Mouse (Mus musculus) embryonic facial prominence, embryonic 11.5 days (tissue): ENCODE data around the gene Nckap5. TPM values are rescaled to one million over a fixed set of nuclear protein-coding genes. Genes with fewer than 3 reads are reported as not detected.

Experiments used
- ATAC-seq: fragments of 200-750 bp; cut with Nextera tagmentation; replicated peaks from 2 replicates; pipeline ENCODE4 v1.8.0; 2017; ENCODE audit warnings: low read depth; ENCODE audit not compliant: insufficient number of reproducible peaks, low FRiP score, low TSS enrichment
- DNase-seq: peaks from one replicate; pipeline ENCODE4 v3.0.0-alpha.2; 2015; ENCODE audit warnings: low spot score
- H3K27ac ChIP-seq: fragments of 300-500 bp; sonication (generic); replicated peaks from 2 replicates; pipeline ENCODE4 v1.5.1; 2014; ENCODE audit warnings: mild to moderate bottlenecking, low read depth, low read length, control low read depth
- H3K27me3 ChIP-seq: fragments of 300-500 bp; sonication (generic); 2 replicates; pipeline ENCODE4 v1.6.1; 2014; ENCODE audit warnings: mild to moderate bottlenecking, low read length, moderate library complexity, mixed read lengths; ENCODE audit not compliant: control insufficient read depth, insufficient read depth
- H3K36me3 ChIP-seq: fragments of 300-500 bp; sonication (generic); replicated peaks from 2 replicates; pipeline ENCODE4 v1.6.1; 2014; ENCODE audit warnings: low read depth, mild to moderate bottlenecking, low read length, moderate library complexity, mixed read lengths; ENCODE audit not compliant: control insufficient read depth, insufficient read depth
- H3K4me1 ChIP-seq: fragments of 300-500 bp; sonication (generic); 2 replicates; pipeline ENCODE4 v1.6.1; 2014; ENCODE audit warnings: low read length, mixed read lengths; ENCODE audit not compliant: control insufficient read depth, insufficient read depth
- H3K4me2 ChIP-seq: fragments of 300-500 bp; sonication (generic); 2 replicates; pipeline ENCODE4 v1.6.1; 2014; ENCODE audit warnings: low read depth, mild to moderate bottlenecking, control low read depth, low read length, moderate library complexity
- H3K4me3 ChIP-seq: fragments of 300-500 bp; sonication (generic); 2 replicates; pipeline ENCODE4 v1.5.1; 2014; ENCODE audit warnings: low read depth, low read length, control low read depth
- H3K9ac ChIP-seq: fragments of 300-500 bp; sonication (generic); replicated peaks from 2 replicates; pipeline ENCODE4 v1.6.1; 2014; ENCODE audit warnings: mild to moderate bottlenecking, control low read depth, low read length
- H3K9me3 ChIP-seq: fragments of 300-500 bp; sonication (generic); replicated peaks from 2 replicates; pipeline ENCODE4 v1.6.1; 2016; ENCODE audit warnings: mild to moderate bottlenecking, low read length, inconsistent platforms, mixed read lengths; ENCODE audit not compliant: control insufficient read depth
- WGBS: fragments of 180-500 bp; shearing (Covaris S2); extraction: QIAGEN DNeasy Blood & Tissue Kit; methylation state at CpG from one replicate; pipeline ENCODE4 v1.1.7; 2014; 5-methylcytosine and 5-hydroxymethylcytosine counted together
- polyA plus RNA-seq: library from polyadenylated mRNA; unstranded; fragments of >200 nt; fragmentation: Nextera tagmentation; extraction: Ambion mirVana; gene quantifications from 2 replicates; pipeline ENCODE4 v1.2.1, GENCODE M21; 2014

The Nckap5 gene
- polyA plus RNA-seq, 1 experiment from 2014 or later: 5.7 TPM

DNA sequence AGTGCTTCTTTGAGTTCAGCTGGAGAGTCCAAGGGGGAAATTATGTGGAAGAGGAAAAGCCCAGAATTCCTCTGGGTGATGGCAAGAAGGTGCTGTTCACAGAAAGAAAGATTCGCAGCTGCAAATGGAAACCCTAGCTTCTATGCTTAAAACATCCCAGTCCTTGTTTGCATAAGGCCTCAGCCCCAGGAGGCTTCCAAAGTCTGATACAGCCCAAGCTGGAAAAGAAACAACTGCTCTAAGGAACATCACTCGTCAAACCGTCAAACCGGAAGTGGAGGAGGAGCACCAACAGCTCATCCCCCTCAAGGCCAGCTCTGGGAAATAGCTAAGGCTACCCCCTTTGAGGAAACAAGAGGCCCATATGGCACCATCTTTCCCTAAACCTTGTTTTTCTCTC is 286.1 kb downstream of the Nckap5 start:
- WGBS: 55% methylated on average over 4 of the region's 4 CpGs
- no peak overlapping the region for H3K27ac ChIP-seq
- no peak for DNase-seq

DNA sequence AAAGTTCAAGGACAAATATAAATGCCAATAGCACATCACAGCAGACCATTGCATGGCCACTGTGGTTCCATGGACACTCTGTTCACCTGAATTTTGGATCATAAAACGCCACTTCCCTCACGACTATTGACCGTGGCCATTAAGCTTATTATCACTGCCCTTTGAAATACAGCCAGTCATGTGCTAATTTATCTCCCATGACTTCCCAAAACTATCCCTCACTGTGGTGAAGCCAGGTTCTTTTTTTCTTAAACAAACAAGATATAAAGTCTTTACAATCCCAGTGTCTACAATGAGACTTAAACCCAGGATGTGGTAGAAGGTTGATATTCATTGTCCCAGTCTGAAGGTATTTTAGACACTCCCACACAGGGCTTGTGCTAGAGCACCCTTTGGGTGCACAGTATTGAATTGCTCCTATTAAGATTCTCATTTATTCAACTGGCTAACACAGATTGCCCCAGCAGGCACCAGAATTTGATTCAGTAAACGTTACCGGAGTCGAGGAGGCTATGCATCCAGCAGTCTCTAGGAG is 293.3 kb downstream of the Nckap5 start:
- no peaks in the 10 kb centered on the region for H3K4me1 ChIP-seq
- WGBS: 82% methylated on average over 6 of the region's 6 CpGs

More for the DNA sequence above, 286.1 kb downstream of the Nckap5 start:
- no peaks in the 10 kb centered on the region for H3K4me1 ChIP-seq
- H3K4me2 ChIP-seq: no peak overlapping the region
- H3K9me3 ChIP-seq: no peaks in the 10 kb centered on the region
- no peaks in the 10 kb centered on the region for H3K27me3 ChIP-seq
- H3K4me3 ChIP-seq: no peak overlapping the region
- H3K36me3 ChIP-seq: no peaks in the 10 kb centered on the region
- ATAC-seq: no peak
- no peak overlapping the region for H3K9ac ChIP-seq

GRCm38 (mm10) chr1:126535527-126535926 is 295.1 kb downstream of the Nckap5 start:
- WGBS: 78% methylated on average over 1 of the region's 1 CpGs
- no peaks in the 10 kb centered on the region for H3K36me3 ChIP-seq
- no peak for ATAC-seq
- no peak overlapping the region for H3K9ac ChIP-seq
- H3K9me3 ChIP-seq: no peaks in the 10 kb centered on the region
- no peak overlapping the region for H3K4me3 ChIP-seq
- H3K4me1 ChIP-seq: no peaks in the 10 kb centered on the region
- H3K27me3 ChIP-seq: no peaks in the 10 kb centered on the region
- no peak overlapping the region for H3K27ac ChIP-seq
- H3K4me2 ChIP-seq: no peak overlapping the region
- no peak for DNase-seq

More for the DNA sequence above, 293.3 kb downstream of the Nckap5 start:
- Histone ChIP-seq H3K9ac (no peak overlapping the region), H3K36me3 (no peaks in the 10 kb centered on the region), H3K27ac (no peak overlapping the region), H3K4me2 (no peak overlapping the region), H3K9me3 (no peaks in the 10 kb centered on the region), H3K4me3 (no peak overlapping the region), H3K27me3 (no peaks in the 10 kb centered on the region)
- ATAC-seq (no peak), DNase-seq (no peak)

GRCm38 (mm10) chr1:126534046-126534445 is 296.6 kb downstream of the Nckap5 start:
- no peak overlapping the region for H3K27ac ChIP-seq
- H3K9ac ChIP-seq: no peak overlapping the region
- WGBS: 83% methylated on average over 2 of the region's 2 CpGs
- H3K9me3 ChIP-seq: no peaks in the 10 kb centered on the region
- DNase-seq: no peak
- no peak for ATAC-seq
- H3K27me3 ChIP-seq: no peaks in the 10 kb centered on the region
- H3K4me2 ChIP-seq: no peak overlapping the region
- H3K4me1 ChIP-seq: no peaks in the 10 kb centered on the region
- H3K36me3 ChIP-seq: no peaks in the 10 kb centered on the region
- no peak overlapping the region for H3K4me3 ChIP-seq

DNA sequence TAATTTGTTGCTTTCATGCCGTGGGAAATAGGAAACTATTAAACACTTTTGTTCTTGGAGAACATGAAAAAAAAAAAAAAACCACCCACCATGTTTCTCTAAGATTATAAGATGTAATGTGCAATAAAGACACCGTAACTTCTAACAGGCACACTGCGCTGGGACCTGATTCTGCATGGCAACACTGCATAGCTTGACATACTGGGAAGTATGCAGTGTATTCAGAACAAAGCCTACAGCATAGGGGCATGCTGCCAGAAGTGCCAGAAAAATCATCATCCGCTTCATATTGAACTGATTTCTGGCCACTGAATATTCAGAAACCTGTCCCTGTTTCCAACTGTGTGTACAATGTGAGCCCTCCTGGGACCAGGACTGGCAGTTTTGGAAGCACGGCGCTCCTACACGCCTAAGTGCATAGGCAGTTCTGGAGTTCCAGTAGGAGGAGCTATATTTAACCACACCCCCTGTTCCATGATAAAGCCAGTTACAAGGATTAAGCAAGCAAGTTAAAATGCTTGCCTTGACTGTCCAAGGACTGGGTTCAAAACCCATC is 302.5 kb downstream of the Nckap5 start:
- H3K4me1 ChIP-seq: no peaks in the 10 kb centered on the region
- WGBS: 79% methylated on average over 7 of the region's 7 CpGs
- no peak for ATAC-seq

DNA sequence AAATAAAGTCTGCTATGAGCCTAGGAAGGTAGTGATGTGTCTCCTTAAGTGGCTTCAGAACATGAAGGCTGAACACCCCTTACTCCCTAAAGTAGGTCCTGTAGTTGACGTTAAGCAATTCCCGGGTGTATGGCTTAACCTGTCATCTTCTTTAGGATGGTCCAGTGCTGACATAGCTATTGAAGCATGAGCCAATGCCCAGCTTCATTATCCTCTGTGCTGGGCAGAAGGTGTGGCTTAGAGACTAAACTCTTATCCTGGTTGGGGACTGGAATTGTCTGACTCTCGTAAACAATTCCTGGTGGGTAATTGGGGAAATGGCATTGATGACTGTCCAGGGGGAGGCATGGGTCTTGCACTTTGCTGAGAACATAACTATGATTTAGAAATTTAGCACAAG is 312.5 kb downstream of the Nckap5 start:
- Histone ChIP-seq H3K27me3 (no peaks in the 10 kb centered on the region), H3K27ac (no peak overlapping the region), H3K4me2 (no peak overlapping the region), H3K4me3 (no peak overlapping the region), H3K4me1 (no peaks in the 10 kb centered on the region), H3K36me3 (no peaks in the 10 kb centered on the region), H3K9me3 (no peaks in the 10 kb centered on the region), H3K9ac (no peak overlapping the region)
- 77% methylated on average over 3 of the region's 3 CpGs for WGBS
- ATAC-seq: no peak
- no peak for DNase-seq

More for the DNA sequence above, 302.5 kb downstream of the Nckap5 start:
- Histone ChIP-seq H3K27ac (no peak overlapping the region), H3K27me3 (no peaks in the 10 kb centered on the region), H3K4me2 (no peak overlapping the region), H3K4me3 (no peak overlapping the region), H3K9ac (no peak overlapping the region), H3K9me3 (no peaks in the 10 kb centered on the region), H3K36me3 (no peaks in the 10 kb centered on the region)
- no peak for DNase-seq

- Histone ChIP-seq H3K4me1 (no peaks in the 10 kb centered on the region), H3K4me3 (no peak overlapping the region), H3K36me3 (no peaks in the 10 kb centered on the region), H3K4me2 (no peak overlapping the region), H3K9me3 (no peaks in the 10 kb centered on the region), H3K27me3 (no peaks in the 10 kb centered on the region), H3K9ac (no peak overlapping the region), H3K27ac (no peak overlapping the region)
- DNase-seq: no peak
- ATAC-seq: no peak
- WGBS: 78% methylated on average over 1 of the region's 1 CpGs
Measured at GRCm38 (mm10) chr1:126517427-126517826, 313.2 kb downstream of the Nckap5 start.

DNA sequence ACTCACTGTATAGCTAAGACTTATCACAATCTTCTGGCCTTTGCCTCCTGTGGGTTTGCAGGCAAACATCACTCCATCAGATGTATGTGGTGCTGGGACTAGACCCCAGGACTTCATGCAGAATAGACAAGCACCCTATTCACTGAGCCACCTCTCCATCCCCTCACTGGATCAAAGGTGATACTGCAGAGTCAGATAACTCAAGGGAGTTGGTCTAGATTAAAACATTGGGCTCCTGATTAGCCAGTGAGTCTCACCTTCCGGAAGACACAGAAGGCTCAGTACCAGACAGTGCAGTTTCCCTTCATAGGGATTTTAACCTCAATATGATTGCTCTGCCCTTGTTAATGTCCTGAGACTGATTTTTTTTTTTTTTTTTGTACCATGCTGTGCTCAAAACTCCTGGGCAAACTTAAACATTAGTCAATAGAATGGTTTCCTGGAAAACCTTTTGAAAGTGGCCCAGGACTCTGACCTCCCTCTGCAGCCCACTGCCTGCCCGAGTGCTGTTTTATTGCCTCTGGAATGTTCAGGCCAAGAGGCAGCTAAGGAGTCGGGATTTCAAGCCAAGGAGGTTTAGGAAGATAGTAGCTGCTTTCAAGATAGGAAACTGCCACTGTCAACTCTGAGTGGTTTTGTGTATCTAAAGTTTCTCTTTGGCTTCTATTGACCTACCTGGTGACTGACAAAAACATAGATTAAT is 315.4 kb downstream of the Nckap5 start:
- Histone ChIP-seq H3K9ac (no peak overlapping the region), H3K27ac (no peak overlapping the region), H3K36me3 (no peaks in the 10 kb centered on the region), H3K27me3 (no peaks in the 10 kb centered on the region), H3K4me2 (no peak overlapping the region), H3K4me1 (no peaks in the 10 kb centered on the region), H3K9me3 (no peaks in the 10 kb centered on the region), H3K4me3 (no peak overlapping the region)
- ATAC-seq (no peak), DNase-seq (no peak)
- WGBS: 58% methylated on average over 3 of the region's 3 CpGs
